Mouse (Mus musculus) heart, postnatal 4 days (tissue): ENCODE measurements around the gene Met. TPM values are rescaled to one million over a fixed set of nuclear protein-coding genes. Genes with fewer than 3 reads are reported as not detected.

Experiments used
- DNase-seq: peaks from one replicate; pipeline ENCODE4 v3.0.0; 2021
- total RNA-seq, 2 experiments: library from RNA; stranded (reverse); gene quantifications; 2 replicates each; pipeline ENCODE4 v1.2.3; 2021

Gene Met
- total RNA-seq, 2 experiments from 2014 or later, result 4.3 to 5.1 TPM

GRCm38 (mm10) chr6:17612652-17613051 is 149.1 kb downstream of the Met start:
- no peak for DNase-seq

DNA sequence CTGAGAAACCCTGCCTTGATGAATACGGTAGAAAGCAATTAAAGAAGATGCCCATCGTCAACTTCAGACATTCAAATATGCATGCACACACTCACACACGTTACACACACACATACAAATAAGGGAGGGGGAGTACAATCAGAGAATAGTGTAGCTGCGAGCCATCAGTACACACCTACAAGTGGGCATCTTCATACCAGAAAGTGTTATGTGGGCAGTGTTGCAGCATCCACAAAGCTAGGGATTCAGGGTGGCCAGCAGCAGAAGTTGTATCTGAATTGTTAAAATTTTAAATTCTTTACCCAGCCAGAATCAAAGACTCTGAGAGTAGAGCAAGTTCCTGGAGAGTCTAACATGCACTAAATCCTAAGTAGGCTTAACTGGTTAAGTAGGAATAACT is 157.2 kb downstream of the Met start:
- no peak for DNase-seq

DNA sequence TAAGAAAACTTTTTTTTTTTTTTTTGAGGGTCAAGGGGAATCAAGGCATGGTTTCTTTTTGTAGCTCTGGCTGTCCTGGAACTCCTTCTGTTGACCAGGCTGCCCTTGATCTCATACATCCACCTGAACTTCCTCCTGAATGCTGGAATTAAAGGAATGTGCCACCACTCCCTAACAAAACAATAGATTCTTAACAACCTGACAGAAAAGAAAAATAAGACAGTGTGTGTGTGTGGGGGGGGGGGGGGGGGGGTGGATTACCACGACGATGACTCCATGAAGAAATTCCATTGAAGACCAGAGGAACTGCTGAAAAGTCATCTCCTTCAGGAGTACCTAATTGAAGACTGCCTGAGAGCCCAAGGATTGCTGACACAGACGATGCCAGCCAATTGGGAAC is 157.8 kb downstream of the Met start:
- DNase-seq, result no peak

Other genes with a start within 250 kb of the Met start
- 10 to 100 TPM; 51.3 to 54.4 TPM for gene Cav2, start 182.6 kb upstream of the Met start, total RNA-seq
- 100 to 1,000 TPM; 462 to 484 TPM for gene Cav1, start 157.5 kb upstream of the Met start, total RNA-seq
- 100 to 1,000 TPM; 159 to 165 TPM for gene Capza2, start 172.4 kb downstream of the Met start, total RNA-seq
- gene St7, start 229.1 kb downstream of the Met start, total RNA-seq, result 10 to 100 TPM; 33.5 to 35.9 TPM